Mouse (Mus musculus) retina, adult 2 months (tissue): ENCODE results near the gene Fam81b.

Experiments
- DNase-seq: peaks from one replicate; pipeline ENCODE4 v3.0.0-alpha.2; 2012; ENCODE audit warnings: low read depth, low spot score

The Fam81b gene

DNA sequence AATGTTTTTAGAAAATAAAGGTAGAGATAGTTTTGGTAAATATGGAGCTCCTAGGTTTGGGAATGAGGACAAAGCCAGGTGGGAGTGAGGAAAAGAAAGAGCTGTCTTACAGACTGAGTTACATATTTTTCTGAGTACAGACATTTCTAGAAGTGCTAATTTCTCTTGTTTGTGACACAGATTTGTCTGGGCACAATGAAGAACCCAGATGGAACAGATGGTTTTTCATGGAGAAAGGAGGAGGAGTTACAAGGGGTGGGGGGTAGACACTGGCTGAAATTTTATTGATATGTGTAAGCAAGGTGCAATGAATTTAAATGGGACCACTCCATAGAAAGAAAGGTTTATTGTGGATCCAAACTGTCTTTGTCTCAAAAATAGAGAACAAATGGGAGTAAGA is 109.9 kb downstream of the Fam81b start:
- no peak for DNase-seq

DNA sequence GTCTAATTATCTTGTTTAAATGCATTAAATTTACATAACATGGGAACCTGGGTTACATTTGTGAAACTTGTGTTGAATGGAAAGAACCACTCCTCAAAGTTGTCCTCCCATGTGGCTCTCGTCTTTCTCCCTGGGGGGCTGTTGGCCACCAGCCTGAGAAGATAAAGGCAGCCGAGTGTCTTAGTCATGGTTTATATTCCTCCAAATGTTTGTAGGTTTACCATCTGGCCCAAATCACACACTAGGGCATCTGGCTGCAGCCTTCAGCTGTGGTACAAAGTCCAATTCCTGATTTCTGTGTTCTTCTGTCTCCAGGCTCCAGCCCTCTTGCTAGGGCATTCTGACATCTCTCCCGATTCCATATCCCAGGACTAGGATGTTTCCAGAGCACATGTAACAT is 114.6 kb downstream of the Fam81b start:
- no peak for DNase-seq

DNA sequence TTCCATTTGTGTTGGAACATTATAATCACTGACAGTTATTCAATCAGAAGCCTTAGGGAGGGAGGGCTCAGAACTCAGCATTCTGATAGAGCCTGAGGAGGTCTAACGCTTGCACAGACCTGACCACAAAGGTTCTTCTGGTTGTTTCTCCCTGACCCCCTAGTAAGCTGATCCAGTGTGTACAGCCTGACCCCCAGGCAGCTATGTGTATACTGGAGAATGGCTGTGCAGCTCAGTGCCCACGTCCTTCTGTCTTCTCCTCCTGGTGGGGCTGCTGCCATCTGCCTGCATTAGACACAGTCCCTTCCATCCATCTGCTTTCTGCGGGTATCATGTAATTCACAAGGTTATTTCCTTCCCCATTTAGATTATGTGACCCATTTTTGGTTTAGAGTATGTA is 115.7 kb downstream of the Fam81b start:
- no peak for DNase-seq

DNA sequence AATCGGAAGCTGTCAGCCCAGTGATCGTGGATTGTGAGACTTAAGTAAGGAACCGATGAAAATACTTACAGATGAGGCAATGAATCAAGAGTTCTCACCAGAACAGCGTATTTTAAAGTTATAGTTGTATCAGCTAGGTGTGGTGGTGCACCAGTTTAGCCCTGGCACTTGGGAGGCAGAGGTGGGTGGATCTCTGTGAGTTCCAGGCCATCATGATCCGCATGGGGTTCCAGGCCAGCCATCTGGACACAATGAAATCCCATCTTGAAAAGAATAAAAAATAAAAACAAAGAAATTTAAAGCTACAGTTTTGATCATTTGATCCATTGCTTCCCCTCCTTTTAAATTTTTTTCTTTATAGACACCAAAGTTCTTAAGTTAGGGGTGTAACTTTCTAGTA is 117.2 kb downstream of the Fam81b start:
- no peak for DNase-seq

DNA sequence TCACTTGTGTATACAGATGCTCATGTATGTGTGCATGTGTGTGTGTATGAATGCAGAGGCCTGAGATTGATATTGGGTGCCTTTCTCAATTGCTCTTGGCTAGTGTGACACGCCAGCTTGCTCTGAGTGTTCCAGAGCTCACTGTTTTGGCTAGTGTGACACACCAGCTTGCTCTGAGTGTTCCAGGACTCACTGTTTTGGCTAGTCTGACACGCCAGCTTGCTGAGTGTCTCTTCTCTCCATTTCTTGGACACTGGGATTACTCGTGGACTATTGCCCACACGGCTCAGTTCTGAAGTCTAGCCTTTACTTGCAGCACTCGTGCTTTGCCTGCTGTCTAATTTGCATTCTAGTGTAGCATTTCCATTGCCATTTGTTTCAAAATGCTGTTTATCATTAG is 126.2 kb downstream of the Fam81b start:
- no peak for DNase-seq

DNA sequence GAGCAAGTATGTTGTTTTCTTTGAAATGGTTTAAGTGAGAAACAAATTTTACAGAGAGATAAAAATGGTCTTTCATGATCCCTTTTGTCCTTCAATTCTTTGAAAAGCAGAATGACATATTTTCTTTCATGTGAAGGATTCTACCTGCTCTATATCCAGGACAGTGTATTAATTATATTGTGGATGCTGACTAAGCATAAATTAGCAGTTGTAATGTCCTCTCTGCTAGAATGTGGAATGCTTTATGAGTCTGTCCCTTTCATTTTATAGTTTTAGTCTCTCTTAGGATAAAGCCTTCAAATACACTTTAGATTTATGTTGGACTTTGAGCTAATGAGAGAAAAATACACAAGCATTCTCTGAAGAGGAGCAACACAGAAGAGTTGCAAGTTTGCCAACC is 130.6 kb downstream of the Fam81b start:
- no peak for DNase-seq

DNA sequence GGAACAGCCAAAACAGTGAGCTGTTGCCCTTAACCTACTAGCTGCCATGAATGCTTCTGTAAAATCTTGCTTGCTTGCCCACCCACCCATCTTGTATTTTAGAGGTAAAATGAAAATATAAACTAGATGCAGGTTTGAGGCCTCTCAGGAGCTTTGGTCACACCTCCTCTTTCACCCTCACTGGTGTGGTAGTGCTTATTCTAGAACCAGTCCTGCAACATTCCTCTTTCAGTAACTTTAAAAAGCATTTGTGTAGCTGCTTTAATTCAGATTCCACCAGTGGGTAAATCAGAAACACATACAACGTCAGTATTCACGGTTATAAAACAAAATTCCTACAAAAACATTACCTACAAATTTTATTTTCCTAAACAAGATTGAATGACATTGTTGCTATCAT is 144.3 kb downstream of the Fam81b start:
- no peak for DNase-seq

DNA sequence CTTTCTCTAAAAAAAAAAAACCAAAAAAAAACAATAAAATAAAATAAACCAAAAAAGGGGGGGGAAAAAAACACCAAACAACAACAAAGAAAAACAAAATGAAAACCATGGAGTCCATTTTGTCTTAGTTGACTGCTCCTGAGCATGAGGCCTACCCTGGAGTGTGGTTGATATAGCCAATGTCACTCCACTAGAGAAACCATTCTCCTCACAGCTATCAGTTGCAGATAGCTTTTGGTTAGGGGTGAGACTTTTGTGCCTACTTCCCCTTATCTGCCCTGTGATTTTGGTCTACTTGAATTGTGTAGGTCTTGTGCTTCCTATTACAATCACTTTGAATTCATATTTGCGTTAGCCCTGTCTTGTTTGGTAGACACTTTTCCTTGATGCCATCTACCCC is 147.4 kb downstream of the Fam81b start:
- no peak for DNase-seq

DNA sequence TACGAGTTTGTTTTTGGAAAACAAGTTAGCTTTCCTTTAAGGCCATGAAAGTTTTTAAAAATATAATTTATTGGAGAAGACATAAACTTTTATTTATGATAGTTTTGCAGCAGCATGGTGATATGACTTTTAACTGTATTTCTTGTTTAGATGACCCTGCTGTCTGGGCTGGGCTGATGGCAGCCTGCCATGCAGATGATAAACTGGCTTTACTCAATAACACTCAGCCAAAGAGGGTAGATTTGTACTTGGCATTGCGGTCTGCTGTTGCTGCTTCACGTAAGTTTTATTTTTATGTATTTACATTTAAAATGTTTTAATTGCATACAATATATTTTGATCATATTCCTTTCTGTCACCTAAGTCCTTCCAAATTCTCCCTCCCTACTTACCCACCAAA is 147.8 kb downstream of the Fam81b start:
- no peak for DNase-seq
